Mouse (Mus musculus): ENCODE results near the gene Tenm3.

Gene Tenm3

GRCm38 (mm10) chr8:48591818-48592217, 251.9 kb downstream of the Tenm3 start:
- no peak for DNase-seq (ENCODE audit: low read depth, low spot score)

- DNase-seq (ENCODE audit: low read depth, low spot score) = no peak
These were observed 264.0 kb downstream of the Tenm3 start for GRCm38 (mm10) chr8:48579732-48580131.

GRCm38 (mm10) chr8:48579144-48579543, 264.6 kb downstream of the Tenm3 start:
- DNase-seq (ENCODE audit: low read depth, low spot score) = no peak

GRCm38 (mm10) chr8:48572941-48573340, 270.8 kb downstream of the Tenm3 start:
- DNase-seq (ENCODE audit: low read depth, low spot score) = no peak

- no peak for DNase-seq (ENCODE audit: low read depth, low spot score)
These were observed 271.4 kb downstream of the Tenm3 start for GRCm38 (mm10) chr8:48572345-48572744.

GRCm38 (mm10) chr8:48568608-48569007, 275.1 kb downstream of the Tenm3 start:
- no peak for DNase-seq (ENCODE audit: low read depth, low spot score)

GRCm38 (mm10) chr8:48567929-48568607, 275.7 kb downstream of the Tenm3 start:
- DNase-seq (ENCODE audit: low read depth, low spot score) = no peak

GRCm38 (mm10) chr8:48560227-48560626, 283.5 kb downstream of the Tenm3 start:
- no peak for DNase-seq (ENCODE audit: low read depth, low spot score)

GRCm38 (mm10) chr8:48555546-48556141, 288.1 kb downstream of the Tenm3 start:
- no peak for DNase-seq (ENCODE audit: low read depth, low spot score)

- DNase-seq (ENCODE audit: low read depth, low spot score) = no peak
These were observed 288.8 kb downstream of the Tenm3 start for GRCm38 (mm10) chr8:48554762-48555545.

GRCm38 (mm10) chr8:48553791-48554288, 289.9 kb downstream of the Tenm3 start:
- DNase-seq (ENCODE audit: low read depth, low spot score) = no peak

GRCm38 (mm10) chr8:48552306-48552705, 291.4 kb downstream of the Tenm3 start:
- DNase-seq (ENCODE audit: low read depth, low spot score) = no peak

- no peak for DNase-seq (ENCODE audit: low read depth, low spot score)
These were observed 292.4 kb downstream of the Tenm3 start for GRCm38 (mm10) chr8:48551370-48551769.

- DNase-seq (ENCODE audit: low read depth, low spot score) = no peak
These were observed 294.8 kb downstream of the Tenm3 start for GRCm38 (mm10) chr8:48548908-48549307.

- DNase-seq (ENCODE audit: low read depth, low spot score) = no peak
These were observed 298.1 kb downstream of the Tenm3 start for GRCm38 (mm10) chr8:48545631-48546030.

- DNase-seq (ENCODE audit: low read depth, low spot score) = no peak
These were observed 298.9 kb downstream of the Tenm3 start for GRCm38 (mm10) chr8:48544840-48545239.

- no peak for DNase-seq (ENCODE audit: low read depth, low spot score)
These were observed 301.6 kb downstream of the Tenm3 start for GRCm38 (mm10) chr8:48542141-48542540.

- no peak for DNase-seq (ENCODE audit: low read depth, low spot score)
These were observed 302.9 kb downstream of the Tenm3 start for GRCm38 (mm10) chr8:48540894-48541293.

GRCm38 (mm10) chr8:48535833-48536232, 307.9 kb downstream of the Tenm3 start:
- DNase-seq (ENCODE audit: low read depth, low spot score) = no peak

- DNase-seq (ENCODE audit: low read depth, low spot score) = no peak
These were observed 312.0 kb downstream of the Tenm3 start for GRCm38 (mm10) chr8:48531795-48532194.

- DNase-seq (ENCODE audit: low read depth, low spot score) = no peak
These were observed 312.7 kb downstream of the Tenm3 start for GRCm38 (mm10) chr8:48530916-48531570.

GRCm38 (mm10) chr8:48527418-48527817, 316.3 kb downstream of the Tenm3 start:
- DNase-seq (ENCODE audit: low read depth, low spot score) = peak; percentile 12

All from A20 (cell line).